Mouse (Mus musculus) ES-E14 (cell line): ENCODE measurements at regions not wholly inside any gene's neighbourhood (a gene's known extent, or its start where the extent isn't known, plus 50 kb on each side); places are given as distances from the start of the nearest gene placed in this dataset.

Experiments used
- CHD2 ChIP-seq: IDR thresholded peaks from 2 replicates; pipeline ENCODE4 v1.6.1; 2014; ENCODE audit warnings: mild to moderate bottlenecking, low read depth, low read length, inconsistent platforms
- HCFC1 ChIP-seq: IDR thresholded peaks from 2 replicates; pipeline ENCODE4 v1.6.1; 2012; ENCODE audit warnings: low read length, inconsistent platforms, borderline replicate concordance; ENCODE audit not compliant: insufficient read depth
- MAFK ChIP-seq: IDR thresholded peaks from 2 replicates; pipeline ENCODE4 v1.6.1; 2014; ENCODE audit warnings: mild to moderate bottlenecking, low read depth, low read length, inconsistent platforms; ENCODE audit not compliant: insufficient read depth
- ZC3H11A ChIP-seq: IDR thresholded peaks from 2 replicates; pipeline ENCODE4 v1.6.1; 2012; ENCODE audit warnings: low read depth, mild to moderate bottlenecking, inconsistent platforms, low read length, borderline replicate concordance
- ZNF384 ChIP-seq: IDR thresholded peaks from 2 replicates; pipeline ENCODE4 v1.6.1; 2012; ENCODE audit warnings: low read depth, low read length, inconsistent platforms

GRCm38 (mm10) chr7:68909694-68910093 lies 160.7 kb upstream of the Arrdc4 start:
- TF ChIP-seq CHD2, result no peak
- no peak for TF ChIP-seq HCFC1
- TF ChIP-seq MAFK, result no peak
- no peak for TF ChIP-seq ZC3H11A
- no peak for TF ChIP-seq ZNF384
